Mouse (Mus musculus): ENCODE data around the gene Ccdc186.
"Not testable (repeated sequence)": the region's sequence is repeated elsewhere in the genome, so short reads cannot be mapped to it uniquely, and the experiment has no call there.

Ccdc186 gene

DNA sequence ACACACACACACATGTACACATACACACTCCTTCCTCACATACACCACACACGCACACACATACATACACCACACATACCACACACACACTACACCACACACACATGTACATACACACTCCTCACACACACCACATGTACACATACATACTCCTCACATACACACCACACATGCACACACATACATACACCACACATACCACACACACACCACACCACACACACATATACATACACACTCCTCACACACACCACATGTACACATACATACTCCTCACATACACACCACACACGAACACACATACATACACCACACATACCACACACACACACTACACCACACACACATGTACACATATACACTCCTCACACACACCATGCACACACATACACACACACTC lies 63.7 kb downstream of the Ccdc186 start:
- DNase-seq (ENCODE audit: low read depth, low spot score): no peak

DNA sequence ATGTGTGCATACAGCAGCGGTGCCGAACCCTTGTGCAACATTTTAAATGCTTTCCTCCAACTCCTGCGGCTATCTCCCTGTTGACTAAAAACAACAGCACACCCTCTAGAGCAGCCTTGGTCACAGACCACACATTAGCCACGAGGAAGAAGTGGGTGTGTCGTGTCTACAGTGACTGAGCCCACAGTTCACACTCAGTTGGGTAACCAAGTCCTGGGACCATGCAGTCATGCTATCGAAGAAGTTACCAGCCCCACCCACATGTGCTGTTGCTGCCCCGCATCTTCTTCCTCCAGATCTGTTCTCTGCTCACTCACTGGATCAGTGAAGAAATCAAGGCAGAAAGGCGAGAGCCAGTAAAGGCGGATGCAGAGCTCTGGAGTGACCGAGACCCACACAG lies 65.6 kb downstream of the Ccdc186 start:
- no peak for DNase-seq (ENCODE audit: low read depth, low spot score)

DNA sequence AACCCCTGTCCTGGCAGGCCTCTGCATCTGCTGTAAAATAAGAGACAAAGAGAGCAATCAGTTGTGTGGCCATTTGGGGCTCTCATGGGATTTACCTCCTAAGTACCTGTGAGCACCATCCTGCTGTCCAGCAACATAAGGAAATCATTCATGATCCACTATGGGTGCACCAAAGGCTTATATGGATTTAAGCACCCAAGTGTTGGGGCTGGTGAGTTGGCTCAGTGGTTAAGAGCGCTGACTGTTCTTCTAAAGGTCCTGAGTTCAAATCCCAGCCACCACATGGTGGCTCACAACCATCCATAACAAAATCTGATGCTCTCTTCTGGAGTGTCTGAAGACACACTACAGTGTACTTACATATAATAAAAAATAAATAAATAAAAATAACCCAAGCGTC lies 67.5 kb downstream of the Ccdc186 start:
- not testable (repeated sequence) for DNase-seq (ENCODE audit: low read depth, low spot score)

DNA sequence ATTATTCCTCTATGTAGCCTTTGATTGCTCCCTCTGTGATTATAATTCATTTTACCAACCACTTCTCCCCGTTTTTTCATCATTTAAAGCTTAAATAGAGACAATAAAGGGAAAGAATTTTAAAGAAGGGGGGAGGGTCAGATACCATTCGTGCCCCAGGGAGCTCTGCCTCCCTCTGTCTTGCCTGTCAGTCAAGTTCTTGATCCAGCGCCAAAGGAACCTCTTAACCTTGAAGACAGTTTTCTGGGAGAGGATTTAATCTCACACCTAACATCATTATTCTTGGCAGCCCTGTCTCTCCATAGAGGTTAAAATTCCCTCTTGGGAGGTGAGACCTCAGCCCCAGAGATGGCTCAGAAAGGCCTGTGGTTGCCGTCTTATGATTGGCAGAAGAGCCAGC lies 71.3 kb downstream of the Ccdc186 start:
- DNase-seq (ENCODE audit: low read depth, low spot score): no peak

DNA sequence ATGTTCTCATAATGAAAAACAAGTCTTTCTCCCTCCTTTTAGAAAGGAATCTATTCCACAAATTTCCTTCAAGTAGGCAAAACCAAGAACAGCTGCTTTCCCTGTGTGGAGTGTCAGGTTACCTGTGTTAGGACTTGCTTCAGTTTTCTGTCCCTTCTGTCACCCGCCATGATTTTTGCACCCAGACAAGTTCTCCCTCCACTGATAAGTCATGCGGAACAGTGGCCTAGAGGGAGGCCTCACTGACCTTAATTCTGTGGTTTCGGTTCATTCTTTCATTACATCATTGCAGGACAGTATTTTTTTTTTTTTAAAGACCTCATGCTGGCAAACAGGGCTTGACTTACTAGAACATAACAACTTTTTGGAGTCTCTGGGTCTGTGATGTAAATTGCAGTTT lies 72.6 kb downstream of the Ccdc186 start:
- no peak for DNase-seq (ENCODE audit: low read depth, low spot score)

DNA sequence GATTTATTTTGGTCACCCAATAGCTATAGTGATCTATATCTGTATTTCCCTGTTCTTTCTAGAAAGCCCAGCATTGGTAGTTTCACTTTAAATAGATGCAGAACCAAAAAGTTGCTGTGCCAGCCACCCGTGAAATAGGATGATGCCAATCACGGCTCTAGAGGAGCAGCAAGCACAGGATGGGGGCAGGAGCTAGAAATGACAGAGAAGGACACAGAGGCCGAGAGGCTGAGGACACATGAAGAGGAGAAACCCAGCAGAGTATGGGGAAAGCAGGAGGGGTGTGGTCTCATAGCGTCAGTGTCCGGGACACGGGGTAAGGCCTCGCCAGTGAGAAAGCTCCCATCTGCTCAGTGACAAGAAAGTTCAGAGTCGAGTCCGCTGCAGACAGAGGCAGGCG lies 74.1 kb downstream of the Ccdc186 start:
- DNase-seq (ENCODE audit: low read depth, low spot score): no peak

DNA sequence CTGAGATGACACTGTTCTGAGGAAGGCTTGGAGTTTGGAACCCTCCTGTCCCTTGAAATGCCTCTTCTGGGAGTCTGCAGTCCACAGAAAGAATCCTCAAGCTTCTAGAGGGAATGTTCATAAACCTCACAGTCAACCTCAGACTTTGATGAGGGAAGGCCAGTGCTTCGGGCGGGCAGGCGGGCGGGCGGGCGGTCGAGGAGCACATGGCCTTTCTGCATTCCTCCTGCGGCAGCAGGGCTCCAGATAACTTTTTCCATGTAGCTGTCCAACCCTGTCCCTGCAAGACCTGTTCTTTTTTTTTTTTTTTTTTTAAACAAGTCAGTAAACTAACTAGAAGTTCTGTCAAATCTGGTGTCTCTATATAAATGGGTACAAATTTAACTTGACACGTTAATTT lies 75.4 kb downstream of the Ccdc186 start:
- no peak for DNase-seq (ENCODE audit: low read depth, low spot score)

DNA sequence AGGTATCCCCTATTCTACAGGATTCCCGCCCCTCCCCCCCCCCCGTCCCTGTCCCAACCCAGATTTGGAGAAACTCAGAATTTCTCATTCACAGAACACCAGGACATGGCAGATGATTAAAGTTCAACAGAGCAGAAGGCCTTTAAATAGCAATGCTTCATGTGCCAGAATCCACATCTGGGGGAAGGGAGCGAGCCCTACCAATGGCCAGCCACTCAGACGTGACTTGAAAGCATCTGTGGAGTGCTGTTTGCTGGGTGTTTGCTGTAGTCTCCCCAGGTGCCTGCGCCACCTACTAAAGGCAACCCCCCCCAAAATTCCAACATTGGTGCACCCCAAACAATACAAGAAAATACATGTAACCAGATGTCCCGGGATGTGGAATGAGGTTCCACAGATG lies 76.5 kb downstream of the Ccdc186 start:
- no peak for DNase-seq (ENCODE audit: low read depth, low spot score)

DNA sequence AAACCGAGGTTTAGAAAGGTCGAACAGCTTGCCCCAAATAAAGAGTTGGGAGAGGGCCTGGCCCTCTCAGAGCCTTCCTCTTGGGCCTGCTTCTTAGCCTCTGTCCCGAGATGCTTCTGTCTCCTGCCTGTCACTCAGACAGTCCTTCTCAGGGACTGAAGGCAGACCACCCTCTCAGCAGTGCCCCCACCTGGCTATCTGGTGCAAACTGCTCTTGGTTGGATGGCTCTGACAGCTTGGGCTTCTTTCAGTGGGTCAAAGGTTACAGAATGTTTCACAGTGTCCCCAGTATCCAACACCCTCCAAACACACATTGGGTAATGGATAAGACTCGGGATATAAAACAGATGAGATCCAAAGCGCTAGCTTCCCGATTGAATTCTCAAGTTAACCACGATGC lies 76.9 kb downstream of the Ccdc186 start:
- DNase-seq (ENCODE audit: low read depth, low spot score): no peak
